Mouse (Mus musculus) MEL (cell line): ENCODE measurements at regions not wholly inside any gene's neighbourhood (a gene's known extent, or its start where the extent isn't known, plus 50 kb on each side); places are given as distances from the start of the nearest gene placed in this dataset.

ENCODE experiments used
- CHD2 ChIP-seq: IDR thresholded peaks from 2 replicates; pipeline ENCODE4 v1.6.1; 2011; ENCODE audit warnings: low read length, improper control_type of control experiment
- MAX ChIP-seq: IDR thresholded peaks from 2 replicates; pipeline ENCODE4 v1.6.1; 2011; ENCODE audit warnings: low read length, improper control_type of control experiment
- ZMIZ1 ChIP-seq: IDR thresholded peaks from 2 replicates; pipeline ENCODE4 v1.6.1; 2012; ENCODE audit warnings: low read depth, mild to moderate bottlenecking, inconsistent platforms, low read length, improper control_type of control experiment, moderate library complexity

GRCm38 (mm10) chr14:48334106-48334809, 111.7 kb upstream of the Tmem260 start:
- TF ChIP-seq MAX (no peak), ZMIZ1 (no peak), CHD2 (no peak)
